Mouse (Mus musculus): ENCODE results near the gene Ints3.

Gene Ints3

GRCm38 (mm10) chr3:90450874-90451273, 17.5 kb upstream of the Ints3 start:
- Histone ChIP-seq H3K9me3 (ENCODE audit: low read length) (no peaks in the 10 kb centered on the region), H3K36me3 (ENCODE audit: insufficient read depth, low read length) (peaks cover 19% of the 10 kb centered on the region), H3K4me3 (replicated peaks; ENCODE audit: low read length) (peak overlapping the region; percentile 82), H3K4me1 (replicated peaks; ENCODE audit: low read depth, low read length) (peaks cover 91% of the 10 kb centered on the region), H3K27me3 (ENCODE audit: insufficient read depth, low read length) (no peaks in the 10 kb centered on the region)
- no peak for TF ChIP-seq CTCF (conservative IDR thresholded peaks at IDR 0.05; ENCODE audit: low read length)
- no peak for TF ChIP-seq POU5F1 (IDR thresholded peaks at IDR 0.05; ENCODE audit: borderline replicate concordance, low read length)
- no peak for TF ChIP-seq NANOG (IDR thresholded peaks at IDR 0.05; ENCODE audit: borderline replicate concordance, low read length)

- peaks cover 19% of the 10 kb centered on the region for H3K36me3 ChIP-seq (ENCODE audit: insufficient read depth, low read length)
- peaks cover 92% of the 10 kb centered on the region for H3K4me1 ChIP-seq (replicated peaks; ENCODE audit: low read depth, low read length)
- peak overlapping the region; percentile 47 for H3K4me3 ChIP-seq (replicated peaks; ENCODE audit: low read length)
- no peaks in the 10 kb centered on the region for H3K27me3 ChIP-seq (ENCODE audit: insufficient read depth, low read length)
- H3K9me3 ChIP-seq (ENCODE audit: low read length): no peaks in the 10 kb centered on the region
- TF ChIP-seq CTCF (conservative IDR thresholded peaks at IDR 0.05; ENCODE audit: low read length) (no peak), POU5F1 (IDR thresholded peaks at IDR 0.05; ENCODE audit: borderline replicate concordance, low read length) (no peak), NANOG (IDR thresholded peaks at IDR 0.05; ENCODE audit: borderline replicate concordance, low read length) (no peak)
Measured at GRCm38 (mm10) chr3:90448626-90449025, 15.2 kb upstream of the Ints3 start.

GRCm38 (mm10) chr3:90447123-90447494, 13.7 kb upstream of the Ints3 start:
- peak overlapping the region; percentile 69 for H3K4me3 ChIP-seq (replicated peaks; ENCODE audit: low read length)
- H3K27me3 ChIP-seq (ENCODE audit: insufficient read depth, low read length): no peaks in the 10 kb centered on the region

GRCm38 (mm10) chr3:90446389-90447122, 13.1 kb upstream of the Ints3 start:
- H3K4me1 ChIP-seq (replicated peaks; ENCODE audit: low read depth, low read length): peaks cover 83% of the 10 kb centered on the region

More at GRCm38 (mm10) chr3:90447123-90447494, 13.7 kb upstream of the Ints3 start:
- TF ChIP-seq POU5F1 (IDR thresholded peaks at IDR 0.05; ENCODE audit: borderline replicate concordance, low read length) (no peak), NANOG (IDR thresholded peaks at IDR 0.05; ENCODE audit: borderline replicate concordance, low read length) (no peak), CTCF (conservative IDR thresholded peaks at IDR 0.05; ENCODE audit: low read length) (no peak)
- peaks cover 88% of the 10 kb centered on the region for H3K4me1 ChIP-seq (replicated peaks; ENCODE audit: low read depth, low read length)
- H3K36me3 ChIP-seq (ENCODE audit: insufficient read depth, low read length): peaks cover 19% of the 10 kb centered on the region
- H3K9me3 ChIP-seq (ENCODE audit: low read length): no peaks in the 10 kb centered on the region

GRCm38 (mm10) chr3:90445417-90446200, 12.2 kb upstream of the Ints3 start:
- Histone ChIP-seq H3K27me3 (ENCODE audit: insufficient read depth, low read length) (no peaks in the 10 kb centered on the region), H3K4me3 (replicated peaks; ENCODE audit: low read length) (peak overlapping the region; percentile 68), H3K4me1 (replicated peaks; ENCODE audit: low read depth, low read length) (peaks cover 73% of the 10 kb centered on the region), H3K9me3 (ENCODE audit: low read length) (no peaks in the 10 kb centered on the region), H3K36me3 (ENCODE audit: insufficient read depth, low read length) (peaks cover 19% of the 10 kb centered on the region)
- TF ChIP-seq POU5F1 (IDR thresholded peaks at IDR 0.05; ENCODE audit: borderline replicate concordance, low read length): no peak
- TF ChIP-seq NANOG (IDR thresholded peaks at IDR 0.05; ENCODE audit: borderline replicate concordance, low read length): no peak
- TF ChIP-seq CTCF (conservative IDR thresholded peaks at IDR 0.05; ENCODE audit: low read length): no peak

More at GRCm38 (mm10) chr3:90446389-90447122, 13.1 kb upstream of the Ints3 start:
- peaks cover 19% of the 10 kb centered on the region for H3K36me3 ChIP-seq (ENCODE audit: insufficient read depth, low read length)
- TF ChIP-seq CTCF (conservative IDR thresholded peaks at IDR 0.05; ENCODE audit: low read length) (no peak), NANOG (IDR thresholded peaks at IDR 0.05; ENCODE audit: borderline replicate concordance, low read length) (peak; percentile 49)
- peak overlapping the region; percentile 69 for H3K4me3 ChIP-seq (replicated peaks; ENCODE audit: low read length)
- no peaks in the 10 kb centered on the region for H3K27me3 ChIP-seq (ENCODE audit: insufficient read depth, low read length)
- H3K9me3 ChIP-seq (ENCODE audit: low read length): no peaks in the 10 kb centered on the region

GRCm38 (mm10) chr3:90443977-90444376, 10.6 kb upstream of the Ints3 start:
- 0 out of 2 replicates have a peak overlapping the region, but pooled peaks have one; percentile 1 for H3K4me3 ChIP-seq (replicated peaks; ENCODE audit: low read length)
- no peak for TF ChIP-seq POU5F1 (IDR thresholded peaks at IDR 0.05; ENCODE audit: borderline replicate concordance, low read length)
- H3K36me3 ChIP-seq (ENCODE audit: insufficient read depth, low read length): peaks cover 11% of the 10 kb centered on the region
- no peaks in the 10 kb centered on the region for H3K27me3 ChIP-seq (ENCODE audit: insufficient read depth, low read length)
- H3K9me3 ChIP-seq (ENCODE audit: low read length): no peaks in the 10 kb centered on the region
- peaks cover 64% of the 10 kb centered on the region for H3K4me1 ChIP-seq (replicated peaks; ENCODE audit: low read depth, low read length)

- H3K27me3 ChIP-seq (ENCODE audit: insufficient read depth, low read length): no peaks in the 10 kb centered on the region
- H3K9me3 ChIP-seq (ENCODE audit: low read length): no peaks in the 10 kb centered on the region
- no peaks in the 10 kb centered on the region for H3K36me3 ChIP-seq (ENCODE audit: insufficient read depth, low read length)
- H3K4me3 ChIP-seq (replicated peaks; ENCODE audit: low read length): no peak overlapping the region
- H3K4me1 ChIP-seq (replicated peaks; ENCODE audit: low read depth, low read length): peaks cover 70% of the 10 kb centered on the region
- TF ChIP-seq CTCF (conservative IDR thresholded peaks at IDR 0.05; ENCODE audit: low read length) (no peak), NANOG (IDR thresholded peaks at IDR 0.05; ENCODE audit: borderline replicate concordance, low read length) (no peak), POU5F1 (IDR thresholded peaks at IDR 0.05; ENCODE audit: borderline replicate concordance, low read length) (no peak)
Measured at GRCm38 (mm10) chr3:90440756-90441155, 7.3 kb upstream of the Ints3 start.

GRCm38 (mm10) chr3:90437131-90437530, 3.7 kb upstream of the Ints3 start:
- H3K4me3 ChIP-seq (replicated peaks; ENCODE audit: low read length): no peak overlapping the region
- 0 out of 2 replicates have a peak, but pooled peaks cover under 1% of the 10 kb centered on the region for H3K36me3 ChIP-seq (ENCODE audit: insufficient read depth, low read length)
- H3K9me3 ChIP-seq (ENCODE audit: low read length): no peaks in the 10 kb centered on the region
- no peak for TF ChIP-seq POU5F1 (IDR thresholded peaks at IDR 0.05; ENCODE audit: borderline replicate concordance, low read length)
- 0 out of 2 replicates have a peak, but pooled peaks have one; percentile 23 for TF ChIP-seq NANOG (IDR thresholded peaks at IDR 0.05; ENCODE audit: borderline replicate concordance, low read length)
- no peak for TF ChIP-seq CTCF (conservative IDR thresholded peaks at IDR 0.05; ENCODE audit: low read length)
- peaks cover 57% of the 10 kb centered on the region for H3K4me1 ChIP-seq (replicated peaks; ENCODE audit: low read depth, low read length)
- no peaks in the 10 kb centered on the region for H3K27me3 ChIP-seq (ENCODE audit: insufficient read depth, low read length)

Measured in E14TG2a.4 (cell line).